Mouse (Mus musculus): ENCODE data around the gene Ephb6. TPM values are rescaled to one million over a fixed set of nuclear protein-coding genes. Genes with fewer than 3 reads are reported as not detected.
"Not testable (repeated sequence)": the region's sequence is repeated elsewhere in the genome, so short reads cannot be mapped to it uniquely, and the experiment has no call there.

The Ephb6 gene
- 13.5 and 15.7 TPM in 2 replicates for total RNA-seq (2021)
- long read RNA-seq, experiment 1, transcript Ephb6-201 (18 exons, 3,762 nt) = major isoform, 16 of 43 reads
- long read RNA-seq, experiment 1, partial matches to known transcripts = 17 of 43 reads
- long read RNA-seq, experiment 1, other reads (novel, unspliced or antisense) = 10 of 43 reads
- long read RNA-seq, experiment 2, transcript Ephb6-201 (18 exons, 3,762 nt) = major isoform, 7 of 13 reads
- long read RNA-seq, experiment 2, partial matches to known transcripts = 2 of 13 reads
- long read RNA-seq, experiment 2, other reads (novel, unspliced or antisense) = 4 of 13 reads

GRCm38 (mm10) chr6:41605061-41605793, at the start of gene Ephb6:
Gene Ephb6, plus strand, starts transcription at chr6:41605482.
- peak; percentile 88 for DNase-seq

GRCm38 (mm10) chr6:41556389-41556788, 48.9 kb upstream of the Ephb6 start:
- no peak for DNase-seq

GRCm38 (mm10) chr6:41557468-41557867, 47.8 kb upstream of the Ephb6 start:
- DNase-seq = no peak

GRCm38 (mm10) chr6:41558271-41558670, 47.0 kb upstream of the Ephb6 start:
- DNase-seq = no peak

- no peak for DNase-seq
Measured at GRCm38 (mm10) chr6:41559331-41559730, 46.0 kb upstream of the Ephb6 start.

- no peak for DNase-seq
Measured at GRCm38 (mm10) chr6:41560273-41560672, 45.0 kb upstream of the Ephb6 start.

- no peak for DNase-seq
Measured at GRCm38 (mm10) chr6:41562598-41562997, 42.7 kb upstream of the Ephb6 start.

GRCm38 (mm10) chr6:41563104-41563951, 42.0 kb upstream of the Ephb6 start:
- not testable (repeated sequence) for DNase-seq

- no peak for DNase-seq
Measured at GRCm38 (mm10) chr6:41565261-41565660, 40.0 kb upstream of the Ephb6 start.

- no peak for DNase-seq
Measured at GRCm38 (mm10) chr6:41566965-41567364, 38.3 kb upstream of the Ephb6 start.

- DNase-seq = no peak
Measured at GRCm38 (mm10) chr6:41569078-41569477, 36.2 kb upstream of the Ephb6 start.

- no peak for DNase-seq
Measured at GRCm38 (mm10) chr6:41576526-41577097, 28.7 kb upstream of the Ephb6 start.

GRCm38 (mm10) chr6:41577297-41577696, 28.0 kb upstream of the Ephb6 start:
- DNase-seq = no peak

GRCm38 (mm10) chr6:41581295-41581694, 24.0 kb upstream of the Ephb6 start:
- DNase-seq = no peak

- no peak for DNase-seq
Measured at GRCm38 (mm10) chr6:41582189-41582588, 23.1 kb upstream of the Ephb6 start.

- peak; percentile 55 for DNase-seq
Measured at GRCm38 (mm10) chr6:41604401-41605050, 756 bp upstream of the Ephb6 start.

- DNase-seq = no peak
Measured at GRCm38 (mm10) chr6:41605794-41606104, 467 bp downstream of the Ephb6 start.

GRCm38 (mm10) chr6:41606214-41606613, 932 bp downstream of the Ephb6 start:
- peak; percentile 87 for DNase-seq

GRCm38 (mm10) chr6:41607637-41608036, 2.4 kb downstream of the Ephb6 start:
- DNase-seq = no peak

- DNase-seq = no peak
Measured at GRCm38 (mm10) chr6:41620173-41620798, 15.0 kb downstream of the Ephb6 start.

- DNase-seq = no peak
Measured at GRCm38 (mm10) chr6:41621241-41621990, 16.1 kb downstream of the Ephb6 start.
